Mouse (Mus musculus) CH12.LX (cell line): ENCODE measurements around the gene Wdr24. TPM values are rescaled to one million over a fixed set of nuclear protein-coding genes. Genes with fewer than 3 reads are reported as not detected.

ENCODE experiments used
- DNase-seq: peaks from one replicate; pipeline ENCODE4 v3.0.0-alpha.2; 2013; ENCODE audit errors: extremely low read depth
- H3K27ac ChIP-seq: 2 replicates; pipeline ENCODE4 v1.5.1; 2012; ENCODE audit warnings: low read depth, mild to moderate bottlenecking, control low read depth, moderate library complexity; ENCODE audit not compliant: insufficient read depth
- H3K27me3 ChIP-seq: replicated peaks from 2 replicates; pipeline ENCODE3; 2012; ENCODE audit warnings: inconsistent platforms
- H3K36me3 ChIP-seq, 2 experiments: replicated peaks in 1 of 2; 2 replicates each; pipeline versions ENCODE3 to v1.6.1; 2012; ENCODE audit warnings: inconsistent platforms in 1 of 2, low read length in 1 of 2, mild to moderate bottlenecking in 1 of 2, mixed read lengths in 1 of 2, moderate library complexity in 1 of 2; ENCODE audit not compliant: control insufficient read depth in 1 of 2, insufficient read depth in 1 of 2
- H3K4me1 ChIP-seq, 2 experiments: 2 replicates each; pipeline ENCODE4 v1.6.1; 2012; ENCODE audit warnings: inconsistent platforms in 1 of 2, moderate library complexity in 1 of 2; ENCODE audit not compliant: insufficient read depth in 2 of 2, control insufficient read depth in 1 of 2
- H3K4me2 ChIP-seq: 2 replicates; pipeline ENCODE4 v1.6.1; 2012; ENCODE audit warnings: low read depth, mild to moderate bottlenecking, control low read depth; ENCODE audit not compliant: poor library complexity, insufficient read depth, severe bottlenecking
- H3K4me3 ChIP-seq, 3 experiments: fragments of 150-350 bp in 1 of 3; sonication (generic) in 1 of 3; replicated peaks in 1 of 3; 2 replicates each; pipeline versions ENCODE3 to v1.5.1; 2011 to 2012; ENCODE audit warnings: low read depth in 2 of 3, low read length in 2 of 3, mild to moderate bottlenecking in 2 of 3, moderate library complexity in 2 of 3, control low read depth in 1 of 3, improper control_type of control experiment in 1 of 3, inconsistent platforms in 1 of 3, mixed read lengths in 1 of 3; ENCODE audit not compliant: poor library complexity in 1 of 3
- H3K79me2 ChIP-seq: replicated peaks from 2 replicates; pipeline ENCODE4 v1.6.1; 2012; ENCODE audit warnings: mild to moderate bottlenecking, moderate library complexity; ENCODE audit not compliant: control insufficient read depth, poor library complexity, insufficient read depth, severe bottlenecking; ENCODE audit errors: extremely low read depth
- H3K9ac ChIP-seq: 2 replicates; pipeline ENCODE4 v1.6.1; 2012; ENCODE audit warnings: low read depth, mild to moderate bottlenecking, control low read depth, moderate library complexity; ENCODE audit not compliant: insufficient read depth
- H3K9me3 ChIP-seq: replicated peaks from 2 replicates; pipeline ENCODE3; 2012; ENCODE audit warnings: low read length, inconsistent platforms, mixed read lengths
- BHLHE40 ChIP-seq: IDR thresholded peaks from 2 replicates; pipeline ENCODE4 v1.6.1; 2011; ENCODE audit warnings: mild to moderate bottlenecking, low read depth, low read length, improper control_type of control experiment
- CHD1 ChIP-seq: IDR thresholded peaks from 2 replicates; pipeline ENCODE4 v1.6.1; 2012; ENCODE audit warnings: low read depth, low read length, improper control_type of control experiment, inconsistent platforms
- CHD2 ChIP-seq: IDR thresholded peaks from 2 replicates; pipeline ENCODE4 v1.6.1; 2011; ENCODE audit warnings: low read length, improper control_type of control experiment
- CTCF ChIP-seq, 2 experiments: IDR thresholded peaks in 1 of 2; conservative IDR thresholded peaks in 1 of 2; 2 replicates each; pipeline ENCODE4 v1.5.1; 2011 to 2012; ENCODE audit warnings: low read depth in 2 of 2, low read length in 2 of 2, improper control_type of control experiment in 1 of 2, inconsistent platforms in 1 of 2, mild to moderate bottlenecking in 1 of 2, moderate library complexity in 1 of 2
- E2F4 ChIP-seq: IDR thresholded peaks from 2 replicates; pipeline ENCODE4 v1.6.1; 2011; ENCODE audit warnings: low read depth, low read length, improper control_type of control experiment; ENCODE audit not compliant: insufficient replicate concordance
- ELF1 ChIP-seq: IDR thresholded peaks from 2 replicates; pipeline ENCODE4 v1.6.1; 2014; ENCODE audit warnings: low read depth, mild to moderate bottlenecking, inconsistent platforms, low read length, improper control_type of control experiment
- EP300 ChIP-seq: IDR thresholded peaks from 2 replicates; pipeline ENCODE4 v1.6.1; 2011; ENCODE audit warnings: low read length, improper control_type of control experiment
- ETS1 ChIP-seq: conservative IDR thresholded peaks from 2 replicates; pipeline ENCODE4 v1.6.1; 2012; ENCODE audit warnings: low read depth, mild to moderate bottlenecking, inconsistent platforms, low read length, improper control_type of control experiment, moderate library complexity
- GABPA ChIP-seq: IDR thresholded peaks from 2 replicates; pipeline ENCODE4 v1.6.1; 2012; ENCODE audit warnings: low read depth, low read length, improper control_type of control experiment, inconsistent platforms; ENCODE audit not compliant: insufficient replicate concordance
- HCFC1 ChIP-seq: IDR thresholded peaks from 2 replicates; pipeline ENCODE4 v1.6.1; 2012; ENCODE audit warnings: low read depth, mild to moderate bottlenecking, inconsistent platforms, low read length, improper control_type of control experiment
- IRF4 ChIP-seq: IDR thresholded peaks from 2 replicates; pipeline ENCODE4 v1.6.1; 2014; ENCODE audit warnings: low read depth, mild to moderate bottlenecking, inconsistent platforms, low read length, improper control_type of control experiment
- JUN ChIP-seq: IDR thresholded peaks from 2 replicates; pipeline ENCODE4 v1.6.1; 2011; ENCODE audit warnings: low read depth, mild to moderate bottlenecking, low read length, improper control_type of control experiment, moderate library complexity; ENCODE audit not compliant: insufficient read depth
- JUND ChIP-seq: conservative IDR thresholded peaks from 2 replicates; pipeline ENCODE4 v1.6.1; 2011; ENCODE audit warnings: low read depth, low read length, improper control_type of control experiment
- KAT2A ChIP-seq: IDR thresholded peaks from 2 replicates; pipeline ENCODE4 v1.6.1; 2012; ENCODE audit warnings: low read length, improper control_type of control experiment, inconsistent platforms; ENCODE audit not compliant: insufficient replicate concordance
- MAFK ChIP-seq: IDR thresholded peaks from 2 replicates; pipeline ENCODE4 v1.6.1; 2011; ENCODE audit warnings: low read length, improper control_type of control experiment; ENCODE audit not compliant: insufficient replicate concordance
- MAX ChIP-seq: IDR thresholded peaks from 2 replicates; pipeline ENCODE4 v1.6.1; 2011; ENCODE audit warnings: low read length, improper control_type of control experiment
- MAZ ChIP-seq: IDR thresholded peaks from 2 replicates; pipeline ENCODE4 v1.6.1; 2012; ENCODE audit warnings: low read depth, mild to moderate bottlenecking, inconsistent platforms, low read length, improper control_type of control experiment, moderate library complexity
- MEF2A ChIP-seq: IDR thresholded peaks from 2 replicates; pipeline ENCODE4 v1.6.1; 2014; ENCODE audit warnings: low read depth, mild to moderate bottlenecking, inconsistent platforms, low read length, improper control_type of control experiment, borderline replicate concordance
- MXI1 ChIP-seq: IDR thresholded peaks from 2 replicates; pipeline ENCODE4 v1.6.1; 2011; ENCODE audit warnings: mild to moderate bottlenecking, low read depth, low read length, improper control_type of control experiment
- MYC ChIP-seq: IDR thresholded peaks from 2 replicates; pipeline ENCODE4 v1.6.1; 2011; ENCODE audit warnings: low read depth, mild to moderate bottlenecking, improper control_type of control experiment, low read length
- NELFE ChIP-seq: IDR thresholded peaks from 2 replicates; pipeline ENCODE4 v1.6.1; 2011; ENCODE audit warnings: low read depth, low read length, improper control_type of control experiment
- NRF1 ChIP-seq: IDR thresholded peaks from 2 replicates; pipeline ENCODE4 v1.6.1; 2014; ENCODE audit warnings: low read depth, mild to moderate bottlenecking, inconsistent platforms, low read length, improper control_type of control experiment, moderate library complexity
- PAX5 ChIP-seq: IDR thresholded peaks from 2 replicates; pipeline ENCODE4 v1.6.1; 2012; ENCODE audit warnings: low read length, inconsistent platforms, mixed read lengths
- POLR2A ChIP-seq: IDR thresholded peaks from 2 replicates; pipeline ENCODE4 v1.6.1; 2011; ENCODE audit warnings: low read depth, mild to moderate bottlenecking, improper control_type of control experiment, low read length
- POLR2AphosphoS2 ChIP-seq: IDR thresholded peaks from 2 replicates; pipeline ENCODE4 v1.6.1; 2011; ENCODE audit warnings: low read depth, low read length, improper control_type of control experiment
- RAD21 ChIP-seq: IDR thresholded peaks from 2 replicates; pipeline ENCODE4 v1.6.1; 2011; ENCODE audit warnings: low read depth, mild to moderate bottlenecking, low read length, improper control_type of control experiment, moderate library complexity
- RCOR1 ChIP-seq: conservative IDR thresholded peaks from 2 replicates; pipeline ENCODE4 v1.6.1; 2012; ENCODE audit warnings: low read depth, mild to moderate bottlenecking, inconsistent platforms, low read length, improper control_type of control experiment
- SIN3A ChIP-seq: IDR thresholded peaks from 2 replicates; pipeline ENCODE4 v1.6.1; 2012; ENCODE audit warnings: low read length, improper control_type of control experiment, inconsistent platforms
- SMC3 ChIP-seq: IDR thresholded peaks from 2 replicates; pipeline ENCODE4 v1.6.1; 2011; ENCODE audit warnings: low read depth, low read length, improper control_type of control experiment
- TBP ChIP-seq: conservative IDR thresholded peaks from 2 replicates; pipeline ENCODE4 v1.6.1; 2011; ENCODE audit warnings: low read depth, low read length, improper control_type of control experiment
- TCF12 ChIP-seq: IDR thresholded peaks from 2 replicates; pipeline ENCODE4 v1.6.1; 2014; ENCODE audit warnings: low read depth, mild to moderate bottlenecking, inconsistent platforms, low read length, improper control_type of control experiment
- UBTF ChIP-seq: IDR thresholded peaks from 2 replicates; pipeline ENCODE4 v1.6.1; 2012; ENCODE audit warnings: low read depth, mild to moderate bottlenecking, inconsistent platforms, low read length, improper control_type of control experiment, moderate library complexity
- USF1 ChIP-seq: IDR thresholded peaks from 2 replicates; pipeline ENCODE4 v1.6.1; 2014; ENCODE audit warnings: low read depth, mild to moderate bottlenecking, inconsistent platforms, low read length, improper control_type of control experiment
- USF2 ChIP-seq: conservative IDR thresholded peaks from 2 replicates; pipeline ENCODE4 v1.6.1; 2011; ENCODE audit warnings: low read depth, low read length, improper control_type of control experiment
- ZC3H11A ChIP-seq: IDR thresholded peaks from 2 replicates; pipeline ENCODE4 v1.6.1; 2012; ENCODE audit warnings: low read depth, mild to moderate bottlenecking, inconsistent platforms, low read length, improper control_type of control experiment
- ZKSCAN1 ChIP-seq: IDR thresholded peaks from 2 replicates; pipeline ENCODE4 v1.6.1; 2012; ENCODE audit warnings: low read depth, inconsistent platforms, low read length, improper control_type of control experiment, borderline replicate concordance
- ZMIZ1 ChIP-seq: IDR thresholded peaks from 2 replicates; pipeline ENCODE4 v1.6.1; 2012; ENCODE audit warnings: low read depth, mild to moderate bottlenecking, inconsistent platforms, low read length, improper control_type of control experiment
- ZNF384 ChIP-seq: IDR thresholded peaks from 2 replicates; pipeline ENCODE4 v1.6.1; 2012; ENCODE audit warnings: low read depth, low read length, improper control_type of control experiment, inconsistent platforms
- dilution Hi-C: fragments of 300-500 bp; cut with MboI; formaldehyde crosslinking; loops from 2 replicates; pipeline ENCODE4 v1.14.3; 2020; ENCODE audit warnings: low sequenced_read_pairs; ENCODE audit not compliant: extremely low pct_unique_long_range_greater_than_20kb, extremely low pct_ligation_motif_present
- in situ Hi-C: fragments of 300-500 bp; cut with MboI; formaldehyde crosslinking; loops from 3 replicates; pipeline ENCODE4 v1.14.3; 2019; ENCODE audit warnings: low sequenced_read_pairs, low pct_ligation_motif_present, low pct_unique_long_range_greater_than_20kb, mixed read lengths
- polyA plus RNA-seq: library from polyadenylated mRNA; unstranded; fragments of >175 nt; gene quantifications from 2 replicates; pipeline ENCODE4 v1.2.1, GENCODE M21; 2012; ENCODE audit warnings: low read depth; ENCODE audit not compliant: insufficient read length
- total RNA-seq, 2 experiments: library from RNA; depleted of rRNA; stranded (reverse); fragments of 300-350 nt in 1 of 2; fragments of >200 nt in 1 of 2; gene quantifications; 2 replicates each; pipeline ENCODE4 v1.2.3; 2012 to 2014

Wdr24 gene
- total and polyA plus RNA-seq, 3 experiments, result 20.4 to 28.6 (median 20.9) TPM

- Histone ChIP-seq H3K27ac (peak within 1 kb of the TSS; percentile 1; the same call in 1 of the 2 replicates), H3K9ac (no peak within 1 kb of the TSS), H3K9me3 (no peaks in the 10 kb centered on the region), H3K27me3 (no peaks in the 10 kb centered on the region), H3K4me2 (peak within 1 kb of the TSS; percentile 30)
- dilution Hi-C loops, result no loop called here
- no peak; the same call in 1 of the 2 replicates for TF ChIP-seq SIN3A
- TF ChIP-seq NELFE, result 0 out of 2 replicates have a peak, but pooled peaks have one; percentile 21
- TF ChIP-seq MYC, result peak; percentile 42; the same call in 1 of the 2 replicates
- TF ChIP-seq ETS1, result no peak
- TF ChIP-seq ZC3H11A, result no peak
- TF ChIP-seq TBP, result no peak
- no peak for TF ChIP-seq USF2
- peak; percentile 45; the same call in 1 of the 2 replicates for TF ChIP-seq POLR2A
- TF ChIP-seq NRF1, result 0 out of 2 replicates have a peak, but pooled peaks have one; percentile 21
- TF ChIP-seq MAZ, result no peak
- TF ChIP-seq JUN, result no peak
- TF ChIP-seq KAT2A, result no peak
- TF ChIP-seq MXI1, result 0 out of 2 replicates have a peak, but pooled peaks have one; percentile 51
- TF ChIP-seq BHLHE40, result no peak
- no peak for TF ChIP-seq RAD21
- no peak for TF ChIP-seq MAFK
- TF ChIP-seq ELF1, result peak; percentile 62
- TF ChIP-seq EP300, result no peak
- no peak for TF ChIP-seq JUND
- no peak; the same call in 1 of the 2 replicates for TF ChIP-seq ZMIZ1
- TF ChIP-seq USF1, result no peak
- no peak for TF ChIP-seq GABPA
- no peak for TF ChIP-seq CHD2
- TF ChIP-seq ZKSCAN1, result no peak
- no peak for TF ChIP-seq IRF4
- no peak for TF ChIP-seq ZNF384
- TF ChIP-seq UBTF, result no peak
- TF ChIP-seq CHD1, result no peak
- TF ChIP-seq RCOR1, result no peak
- TF ChIP-seq MEF2A, result no peak
- TF ChIP-seq PAX5, result no peak
- TF ChIP-seq TCF12, result no peak
- peak; percentile 54 for TF ChIP-seq HCFC1
- TF ChIP-seq POLR2AphosphoS2, result peak; percentile 26; the same call in 1 of the 2 replicates
- TF ChIP-seq MAX, result no peak
- no peak for TF ChIP-seq E2F4
- TF ChIP-seq CTCF (conservative IDR thresholded peaks at IDR 0.05 in 1 of 2, IDR thresholded peaks at IDR 0.05 in 1 of 2; ENCODE audit: low read depth in 2 of 2, low read length in 2 of 2), result peak in 1 of 2 experiments; percentile 43; a peak in 2 of 4 replicates
- no peak for TF ChIP-seq SMC3
- TF ChIP-seq, all 38 proteins: peak for 9
- H3K4me3 ChIP-seq, result peak within 1 kb of the TSS; percentile 43 to 64 (median 49)
- H3K79me2 ChIP-seq, result peaks cover 14% of the 10 kb centered on the region
- in situ Hi-C loops, result no loop called here
- H3K4me1 ChIP-seq, result peaks cover 26 to 61% of the 10 kb centered on the region in 2 experiments
- peaks cover 49 to 70% of the 10 kb centered on the region in 2 experiments for H3K36me3 ChIP-seq
- DNase-seq, result peak; percentile 68
Measured at GRCm38 (mm10) chr17:25828712-25829557, 5.5 kb downstream of the Wdr24 start, which contains the start of gene Jmjd8. Jmjd8 (plus strand) TSS chr17:25828867.
